Mouse (Mus musculus) hindbrain, postnatal 0 days (tissue): Measurements from ENCODE around the gene Cbl. TPM values are rescaled to one million over a fixed set of nuclear protein-coding genes. Genes with fewer than 3 reads are reported as not detected.

Source experiments
- ATAC-seq: fragments of 200-750 bp; cut with Nextera tagmentation; 2 replicates; pipeline ENCODE4 v1.8.0; 2017; ENCODE audit warnings: mild to moderate bottlenecking, moderate TSS enrichment, moderate library complexity
- DNase-seq: peaks from one replicate; pipeline ENCODE4 v3.0.0-alpha.2; 2015; ENCODE audit warnings: low spot score
- H3K27ac ChIP-seq: fragments of 300-500 bp; sonication (generic); 2 replicates; pipeline ENCODE4 v1.5.1; 2014; ENCODE audit warnings: mild to moderate bottlenecking
- H3K27me3 ChIP-seq: fragments of 300-500 bp; sonication (generic); 2 replicates; pipeline ENCODE4 v1.6.1; 2014; ENCODE audit warnings: low read length, mixed read lengths; ENCODE audit not compliant: insufficient read depth
- H3K36me3 ChIP-seq: fragments of 300-500 bp; sonication (generic); 2 replicates; pipeline ENCODE4 v1.6.1; 2014; ENCODE audit warnings: low read length, mixed read lengths; ENCODE audit not compliant: insufficient read depth
- H3K4me1 ChIP-seq: fragments of 300-500 bp; sonication (generic); 2 replicates; pipeline ENCODE4 v1.6.1; 2014; ENCODE audit warnings: antibody characterized with exemption, low read length, mixed read lengths; ENCODE audit not compliant: insufficient read depth
- H3K4me2 ChIP-seq: fragments of 300-500 bp; sonication (generic); 2 replicates; pipeline ENCODE4 v1.6.1; 2014; ENCODE audit warnings: low read depth, mild to moderate bottlenecking, low read length, moderate library complexity, mixed read lengths
- H3K4me3 ChIP-seq: fragments of 300-500 bp; sonication (generic); 2 replicates; pipeline ENCODE4 v1.5.1; 2014; ENCODE audit warnings: low read length
- H3K9ac ChIP-seq: fragments of 300-500 bp; sonication (generic); replicated peaks from 2 replicates; pipeline ENCODE4 v1.6.1; 2014; ENCODE audit warnings: mild to moderate bottlenecking, low read length, moderate library complexity, mixed read lengths
- H3K9me3 ChIP-seq: fragments of 300-500 bp; sonication (generic); 2 replicates; pipeline ENCODE4 v1.6.1; 2016; ENCODE audit warnings: low read length, mixed read lengths
- CTCF ChIP-seq: IDR thresholded peaks from 2 replicates; pipeline ENCODE4 v1.5.1; 2016; ENCODE audit warnings: antibody characterized with exemption, control low read depth, low read depth
- WGBS: fragments of 180-500 bp; shearing (Covaris S2); extraction: QIAGEN DNeasy Blood & Tissue Kit; methylation state at CpG from one replicate; pipeline ENCODE4 v1.1.7; 2014; 5-methylcytosine and 5-hydroxymethylcytosine counted together
- polyA plus RNA-seq: library from polyadenylated mRNA; unstranded; fragments of >200 nt; fragmentation: Nextera tagmentation; extraction: Ambion mirVana; gene quantifications from 2 replicates; pipeline ENCODE4 v1.2.1, GENCODE M21; 2015
- total RNA-seq: library from RNA; depleted of rRNA; stranded (reverse); fragments of >200 nt; gene quantifications from 2 replicates; pipeline ENCODE4 v1.2.3, GENCODE M21; 2014; rRNA removed

Cbl gene
- total and polyA plus RNA-seq, 2 experiments from 2014 or later = 13.2 to 24.2 TPM

- Histone ChIP-seq H3K27me3 (no peaks in the 10 kb centered on the region), H3K4me3 (no peak overlapping the region), H3K4me2 (no peak overlapping the region), H3K4me1 (no peaks in the 10 kb centered on the region; the same call in 1 of the 2 replicates), H3K9me3 (no peaks in the 10 kb centered on the region), H3K27ac (no peak overlapping the region), H3K36me3 (no peaks in the 10 kb centered on the region; the same call in 1 of the 2 replicates), H3K9ac (no peak overlapping the region)
- ATAC-seq = no peak
- DNase-seq = no peak
- TF ChIP-seq CTCF = no peak
- 93% methylated on average over 3 of the region's 3 CpGs for WGBS
These were observed 139.1 kb downstream of the Cbl start for GRCm38 (mm10) chr9:44094737-44095136.

GRCm38 (mm10) chr9:44093612-44094503 is 140.0 kb downstream of the Cbl start:
- TF ChIP-seq CTCF = peak; percentile 90
- DNase-seq = peak; percentile 86
- peak overlapping the region; percentile 36 for H3K4me2 ChIP-seq
- 28% methylated on average over 24 of the region's 24 CpGs for WGBS
- no peaks in the 10 kb centered on the region; the same call in 1 of the 2 replicates for H3K36me3 ChIP-seq
- H3K27ac ChIP-seq = no peak overlapping the region
- no peaks in the 10 kb centered on the region for H3K9me3 ChIP-seq
- H3K4me3 ChIP-seq = peak overlapping the region; percentile 3; the same call in 1 of the 2 replicates
- H3K4me1 ChIP-seq = no peaks in the 10 kb centered on the region; the same call in 1 of the 2 replicates
- peak; percentile 79 for ATAC-seq
- no peaks in the 10 kb centered on the region for H3K27me3 ChIP-seq
- H3K9ac ChIP-seq = no peak overlapping the region

Other genes with a start within 250 kb of the Cbl start
- gene Thy1, start 190.7 kb downstream of the Cbl start, total RNA-seq = 131 and 138 TPM in 2 replicates
- gene Thy1, start 190.7 kb downstream of the Cbl start, polyA plus RNA-seq = 49.6 and 51.1 TPM in 2 replicates
- gene Usp2, start 167.0 kb downstream of the Cbl start, total RNA-seq = 11.0 and 14.2 TPM in 2 replicates
- gene Usp2, start 167.0 kb downstream of the Cbl start, polyA plus RNA-seq = 19.6 and 20.5 TPM in 2 replicates
- gene Mfrp, start 132.3 kb downstream of the Cbl start, total RNA-seq = 2.8 and 4.0 TPM in 2 replicates
- 0.24 and 0.50 TPM in 2 replicates for gene Mfrp, start 132.3 kb downstream of the Cbl start, polyA plus RNA-seq
- 36.7 and 39.5 TPM in 2 replicates for gene C1qtnf5, start 126.8 kb downstream of the Cbl start, total RNA-seq
- gene C1qtnf5, start 126.8 kb downstream of the Cbl start, polyA plus RNA-seq = 12.3 and 12.8 TPM in 2 replicates
- not detected in 2 replicates for gene Gm49380, start 120.5 kb downstream of the Cbl start, total RNA-seq
- gene Gm49380, start 120.5 kb downstream of the Cbl start, polyA plus RNA-seq = 0.21 TPM in 1 of 2 replicates, not detected in the other
- 17.5 and 24.3 TPM in 2 replicates for gene Rnf26, start 120.5 kb downstream of the Cbl start, total RNA-seq
- gene Rnf26, start 120.5 kb downstream of the Cbl start, polyA plus RNA-seq = 38.0 and 41.1 TPM in 2 replicates
- 23.7 and 29.5 TPM in 2 replicates for gene Mcam, start 99.6 kb downstream of the Cbl start, total RNA-seq
- 8.0 and 9.0 TPM in 2 replicates for gene Mcam, start 99.6 kb downstream of the Cbl start, polyA plus RNA-seq
- gene Ccdc153, start 6.6 kb upstream of the Cbl start, total RNA-seq = 1.0 TPM in 1 of 2 replicates, not detected in the other
- 2.2 and 2.6 TPM in 2 replicates for gene Ccdc153, start 6.6 kb upstream of the Cbl start, polyA plus RNA-seq
- 0.31 TPM in 1 of 2 replicates, not detected in the other for gene Pdzd3, start 17.4 kb upstream of the Cbl start, total RNA-seq
- 0.13 and 0.34 TPM in 2 replicates for gene Pdzd3, start 17.4 kb upstream of the Cbl start, polyA plus RNA-seq
- 5.7 and 12.7 TPM in 2 replicates for gene Nlrx1, start 34.5 kb upstream of the Cbl start, total RNA-seq
- gene Nlrx1, start 34.5 kb upstream of the Cbl start, polyA plus RNA-seq = 5.1 and 6.9 TPM in 2 replicates
- gene Abcg4, start 54.6 kb upstream of the Cbl start, total RNA-seq = 59.1 and 69.6 TPM in 2 replicates
- gene Abcg4, start 54.6 kb upstream of the Cbl start, polyA plus RNA-seq = 21.0 and 24.1 TPM in 2 replicates
- 28.4 and 38.6 TPM in 2 replicates for gene Hinfp, start 71.6 kb upstream of the Cbl start, total RNA-seq
- 14.8 and 15.2 TPM in 2 replicates for gene Hinfp, start 71.6 kb upstream of the Cbl start, polyA plus RNA-seq
- 50.5 and 55.6 TPM in 2 replicates for gene C2cd2l, start 86.2 kb upstream of the Cbl start, total RNA-seq
- 19.6 and 22.8 TPM in 2 replicates for gene C2cd2l, start 86.2 kb upstream of the Cbl start, polyA plus RNA-seq
- 16.4 and 24.6 TPM in 2 replicates for gene Dpagt1, start 92.0 kb upstream of the Cbl start, total RNA-seq
- 30.9 and 34.9 TPM in 2 replicates for gene Dpagt1, start 92.0 kb upstream of the Cbl start, polyA plus RNA-seq
- 272 and 314 TPM in 2 replicates for gene H2afx, start 100.6 kb upstream of the Cbl start, total RNA-seq
- gene H2afx, start 100.6 kb upstream of the Cbl start, polyA plus RNA-seq = 123 and 136 TPM in 2 replicates
- gene Hmbs, start 110.2 kb upstream of the Cbl start, total RNA-seq = 38.7 and 38.8 TPM in 2 replicates
- 64.3 and 67.3 TPM in 2 replicates for gene Hmbs, start 110.2 kb upstream of the Cbl start, polyA plus RNA-seq
- 41.6 and 53.2 TPM in 2 replicates for gene Vps11, start 127.6 kb upstream of the Cbl start, total RNA-seq
- gene Vps11, start 127.6 kb upstream of the Cbl start, polyA plus RNA-seq = 39.3 and 39.9 TPM in 2 replicates
- gene Hyou1, start 145.4 kb upstream of the Cbl start, total RNA-seq = 60.6 and 95.7 TPM in 2 replicates
- 15.5 and 17.4 TPM in 2 replicates for gene Hyou1, start 145.4 kb upstream of the Cbl start, polyA plus RNA-seq
- gene Slc37a4, start 162.8 kb upstream of the Cbl start, total RNA-seq = 72.7 and 93.9 TPM in 2 replicates
- 40.2 and 40.3 TPM in 2 replicates for gene Slc37a4, start 162.8 kb upstream of the Cbl start, polyA plus RNA-seq
- 190 and 229 TPM in 2 replicates for gene Rps25, start 173.1 kb upstream of the Cbl start, total RNA-seq
- 1,650 and 1,709 TPM in 2 replicates for gene Rps25, start 173.1 kb upstream of the Cbl start, polyA plus RNA-seq
- gene Trappc4, start 173.6 kb upstream of the Cbl start, total RNA-seq = 108 and 120 TPM in 2 replicates
- gene Trappc4, start 173.6 kb upstream of the Cbl start, polyA plus RNA-seq = 293 and 307 TPM in 2 replicates
- 14.7 and 23.6 TPM in 2 replicates for gene Ccdc84, start 184.5 kb upstream of the Cbl start, total RNA-seq
- gene Ccdc84, start 184.5 kb upstream of the Cbl start, polyA plus RNA-seq = 26.0 and 31.1 TPM in 2 replicates
- gene Foxr1, start 207.1 kb upstream of the Cbl start, total RNA-seq = not detected in 2 replicates
- not detected in 2 replicates for gene Foxr1, start 207.1 kb upstream of the Cbl start, polyA plus RNA-seq
- not detected in 2 replicates for gene Upk2, start 220.9 kb upstream of the Cbl start, total RNA-seq
- not detected in 2 replicates for gene Upk2, start 220.9 kb upstream of the Cbl start, polyA plus RNA-seq
- 32.7 and 44.5 TPM in 2 replicates for gene Bcl9l, start 248.8 kb upstream of the Cbl start, total RNA-seq
- 7.8 and 8.4 TPM in 2 replicates for gene Bcl9l, start 248.8 kb upstream of the Cbl start, polyA plus RNA-seq